Comparison of ENCODE assay signal across 12 mouse cellular contexts in genomic region chr2:126006742-126007141, GRCm38 (mm10). TPM values are rescaled to one million over a fixed set of nuclear protein-coding genes. Genes with fewer than 3 reads are reported as not detected.
A peak's percentile ranks its signal among the peaks of the same experiment; 100 is the strongest.
DNase-seq lines count a peak whose midpoint lies in the region; ATAC-seq and TF ChIP-seq lines count a peak whose summit lies in the region.
"Had no signal": no experiment of that assay in that cellular context is flagged by ENCODE, and none has a peak within 500 bp of the region (broad histone marks: within the 10 kb centered on the region; RNA-seq: fewer than 3 reads in every experiment).

No protein-coding gene starts in this region.

- no peaks in the 10 kb centered on the region for H3K4me1 ChIP-seq in CH12.LX (ENCODE audit: control insufficient read depth in 1 of 2, insufficient read depth in 2 of 2)
- H3K4me1 ChIP-seq in MEL (ENCODE audit: control insufficient read depth in 1 of 2, insufficient read depth in 2 of 2, low read length in 2 of 2), result no peaks in the 10 kb centered on the region
- H3K4me1 ChIP-seq in heart, adult 2 months (ENCODE audit: control insufficient read depth, insufficient read depth, low read length), result no peaks in the 10 kb centered on the region
- H3K4me1 ChIP-seq in intestine, embryonic 15.5 days (replicated peaks), result no peaks in the 10 kb centered on the region
- H3K4me1 ChIP-seq: embryonic facial prominence, embryonic 13.5 days; embryonic facial prominence, embryonic 15.5 days; forebrain, embryonic 10.5 days; forebrain, embryonic 12.5 days had no signal

- DNase-seq in CH12.LX (ENCODE audit: extremely low read depth) (peak; percentile 6), MEL (ENCODE audit: low read depth, low spot score) (peak; percentile 20)
- DNase-seq in spleen, postnatal 10 days (ENCODE audit: low spot score in 2 of 2), result no peak
- no peak for DNase-seq in heart, adult 2 months

- in situ Hi-C loops in CH12.LX (cut with MboI; ENCODE audit: low pct_ligation_motif_present, low pct_unique_long_range_greater_than_20kb, low sequenced_read_pairs), result no loop called here

- WGBS in heart, adult 2 months, result 70% methylated on average over 2 of the region's 2 CpGs
- 86% methylated on average over 2 of the region's 2 CpGs for WGBS in intestine, embryonic 15.5 days

- dilution Hi-C loops in CH12.LX (cut with MboI; ENCODE audit: extremely low pct_ligation_motif_present, extremely low pct_unique_long_range_greater_than_20kb, low sequenced_read_pairs), result no loop called here

- intact Hi-C loops in heart, adult 2 months (cut with DNase I), result loop anchor here (5.0 kb wide), 4 partner anchors 226 to 516 kb away; no protein-coding TSS in a partner anchor

- TF ChIP-seq CTCF in CH12.LX (conservative IDR thresholded peaks at IDR 0.05 in 1 of 2, IDR thresholded peaks at IDR 0.05 in 1 of 2; ENCODE audit: low read depth in 2 of 2, low read length in 2 of 2), result no peak
- no peak for TF ChIP-seq CTCF in MEL (IDR thresholded peaks at IDR 0.05 in 2 of 3, conservative IDR thresholded peaks at IDR 0.05 in 1 of 3; ENCODE audit: control insufficient read depth in 1 of 3, insufficient read depth in 1 of 3, low read depth in 2 of 3, low read length in 3 of 3, poor library complexity in 1 of 3, severe bottlenecking in 1 of 3)
- TF ChIP-seq CTCF in heart, adult 2 months (IDR thresholded peaks at IDR 0.05), result no peak

- H3K4me2 ChIP-seq in CH12.LX (ENCODE audit: insufficient read depth, low read depth, poor library complexity, severe bottlenecking), result no peak overlapping the region
- no peak overlapping the region for H3K4me2 ChIP-seq in intestine, embryonic 15.5 days (replicated peaks)
- H3K4me2 ChIP-seq: embryonic facial prominence, embryonic 13.5 days; embryonic facial prominence, embryonic 15.5 days; forebrain, embryonic 12.5 days had no signal

- H3K36me3 ChIP-seq in CH12.LX (replicated peaks in 1 of 2; ENCODE audit: control insufficient read depth in 1 of 2, insufficient read depth in 1 of 2, low read length in 1 of 2) (no peaks in the 10 kb centered on the region), MEL (ENCODE audit: control insufficient read depth in 1 of 2, insufficient read depth in 2 of 2, low read length in 2 of 2) (no peaks in the 10 kb centered on the region)
- no peaks in the 10 kb centered on the region for H3K36me3 ChIP-seq in heart, adult 2 months (ENCODE audit: control insufficient read depth, insufficient read depth, low read length)
- H3K36me3 ChIP-seq in intestine, embryonic 15.5 days, result no peaks in the 10 kb centered on the region
- H3K36me3 ChIP-seq: embryonic facial prominence, embryonic 13.5 days; embryonic facial prominence, embryonic 15.5 days; forebrain, embryonic 10.5 days; forebrain, embryonic 12.5 days; G1E had no signal

- H3K79me2 ChIP-seq in CH12.LX (replicated peaks; ENCODE audit: control insufficient read depth, extremely low read depth, insufficient read depth, poor library complexity, severe bottlenecking) (no peaks in the 10 kb centered on the region), MEL (ENCODE audit: control insufficient read depth, insufficient read depth, low read length, poor library complexity) (no peaks in the 10 kb centered on the region)
- no peaks in the 10 kb centered on the region for H3K79me2 ChIP-seq in heart, adult 2 months (replicated peaks; ENCODE audit: control insufficient read depth, insufficient read depth, low read length)

- H3K9ac ChIP-seq in CH12.LX (ENCODE audit: insufficient read depth, low read depth) (no peak overlapping the region), MEL (ENCODE audit: control insufficient read depth, low read depth, low read length, poor library complexity, severe bottlenecking) (no peak overlapping the region)
- no peak overlapping the region for H3K9ac ChIP-seq in heart, adult 2 months (ENCODE audit: low read depth, low read length)
- no peak overlapping the region for H3K9ac ChIP-seq in intestine, embryonic 15.5 days
- H3K9ac ChIP-seq: embryonic facial prominence, embryonic 13.5 days; embryonic facial prominence, embryonic 15.5 days; forebrain, embryonic 12.5 days had no signal

- ATAC-seq in megakaryocyte progenitor cell, adult 5-6 weeks (replicated peaks; ENCODE audit: poor library complexity), result peak; percentile 65
- ATAC-seq in intestine, embryonic 15.5 days, result no peak

- H3K27me3 ChIP-seq in CH12.LX (replicated peaks) (no peaks in the 10 kb centered on the region), MEL (ENCODE audit: control insufficient read depth in 1 of 2, insufficient read depth in 2 of 2, low read length in 2 of 2) (peaks cover 0 to 3% of the 10 kb centered on the region in 2 experiments; a peak in 3 of 4 replicates)
- no peaks in the 10 kb centered on the region for H3K27me3 ChIP-seq in heart, adult 2 months (ENCODE audit: control insufficient read depth, insufficient read depth, low read length)
- no peaks in the 10 kb centered on the region for H3K27me3 ChIP-seq in intestine, embryonic 15.5 days (replicated peaks)
- H3K27me3 ChIP-seq: embryonic facial prominence, embryonic 13.5 days; embryonic facial prominence, embryonic 15.5 days; forebrain, embryonic 12.5 days had no signal

- H3K27ac ChIP-seq in CH12.LX (ENCODE audit: insufficient read depth, low read depth), result no peak overlapping the region
- H3K27ac ChIP-seq in MEL (ENCODE audit: control insufficient read depth, low read depth, low read length), result no peak overlapping the region
- H3K27ac ChIP-seq in heart, adult 2 months, result no peak overlapping the region
- H3K27ac ChIP-seq in intestine, embryonic 15.5 days, result no peak overlapping the region
- H3K27ac ChIP-seq: embryonic facial prominence, embryonic 13.5 days; embryonic facial prominence, embryonic 15.5 days; forebrain, embryonic 10.5 days; forebrain, embryonic 12.5 days had no signal

- no peaks in the 10 kb centered on the region for H3K9me3 ChIP-seq in CH12.LX (replicated peaks; ENCODE audit: low read length)
- no peaks in the 10 kb centered on the region for H3K9me3 ChIP-seq in MEL (replicated peaks; ENCODE audit: insufficient read depth, low read length)
- no peaks in the 10 kb centered on the region for H3K9me3 ChIP-seq in intestine, embryonic 15.5 days
- H3K9me3 ChIP-seq: embryonic facial prominence, embryonic 13.5 days; embryonic facial prominence, embryonic 15.5 days; forebrain, embryonic 10.5 days; forebrain, embryonic 12.5 days; G1E had no signal

- TF ChIP-seq RAD21 in CH12.LX (IDR thresholded peaks at IDR 0.05; ENCODE audit: low read depth, low read length) (no peak), MEL (IDR thresholded peaks at IDR 0.05; ENCODE audit: low read depth, low read length) (no peak)

- no peak overlapping the region for H3K4me3 ChIP-seq in CH12.LX (replicated peaks in 1 of 3; ENCODE audit: low read depth in 2 of 3, low read length in 2 of 3, poor library complexity in 1 of 3)
- no peak overlapping the region for H3K4me3 ChIP-seq in MEL (ENCODE audit: control insufficient read depth in 1 of 2, insufficient read depth in 1 of 2, low read depth in 2 of 2, low read length in 2 of 2)
- no peak overlapping the region for H3K4me3 ChIP-seq in heart, adult 2 months
- H3K4me3 ChIP-seq in intestine, embryonic 15.5 days (replicated peaks), result no peak overlapping the region
- H3K4me3 ChIP-seq: embryonic facial prominence, embryonic 13.5 days; embryonic facial prominence, embryonic 15.5 days; erythroblast, embryonic 14.5 days; forebrain, embryonic 10.5 days; forebrain, embryonic 12.5 days had no signal

- no peak for TF ChIP-seq POLR2A in CH12.LX (IDR thresholded peaks at IDR 0.05; ENCODE audit: low read depth, low read length)
- TF ChIP-seq POLR2A in MEL (IDR thresholded peaks at IDR 0.05; ENCODE audit: control insufficient read depth in 1 of 2, insufficient read depth in 1 of 2, low read depth in 1 of 2, low read length in 2 of 2, poor library complexity in 1 of 2), result no peak
- no peak for TF ChIP-seq POLR2A in heart, adult 2 months (IDR thresholded peaks at IDR 0.05; ENCODE audit: insufficient read depth, low read depth, low read length)

- TF ChIP-seq EP300 in CH12.LX (IDR thresholded peaks at IDR 0.05; ENCODE audit: low read length) (no peak), MEL (IDR thresholded peaks at IDR 0.05; ENCODE audit: low read depth in 1 of 2, low read length in 2 of 2) (no peak)
- TF ChIP-seq EP300 in heart, adult 2 months (IDR thresholded peaks at IDR 0.05; ENCODE audit: insufficient read depth, low read depth, low read length), result no peak

TF ChIP-seq in CH12.LX, 34 proteins besides CTCF, POLR2A, EP300 and RAD21:
- TF ChIP-seq E2F4 (IDR thresholded peaks at IDR 0.05; ENCODE audit: insufficient replicate concordance, low read depth, low read length), result no peak
- TF ChIP-seq MEF2A (IDR thresholded peaks at IDR 0.05; ENCODE audit: borderline replicate concordance, low read depth, low read length), result no peak
TF ChIP-seq in CH12.LX: peak in this region for 0.

TF ChIP-seq in MEL, 35 proteins besides CTCF, POLR2A, EP300 and RAD21 (continues in another document):
- no peak for TF ChIP-seq NELFE (IDR thresholded peaks at IDR 0.05; ENCODE audit: low read depth, low read length)
- TF ChIP-seq CHD1 (IDR thresholded peaks at IDR 0.05; ENCODE audit: low read depth, low read length), result no peak
- TF ChIP-seq MAFK (IDR thresholded peaks at IDR 0.05; ENCODE audit: borderline replicate concordance, low read depth, low read length), result no peak
- no peak for TF ChIP-seq ZMIZ1 (IDR thresholded peaks at IDR 0.05; ENCODE audit: low read depth, low read length)
- no peak for TF ChIP-seq KAT2A (conservative IDR thresholded peaks at IDR 0.05; ENCODE audit: low read depth, low read length)
- no peak for TF ChIP-seq MAX (IDR thresholded peaks at IDR 0.05; ENCODE audit: low read length)
- no peak for TF ChIP-seq E2F4 (IDR thresholded peaks at IDR 0.05; ENCODE audit: borderline replicate concordance, low read depth, low read length)
- no peak for TF ChIP-seq NRF1 (IDR thresholded peaks at IDR 0.05; ENCODE audit: insufficient read depth, low read depth, low read length, poor library complexity, severe bottlenecking)
- no peak for TF ChIP-seq BHLHE40 (IDR thresholded peaks at IDR 0.05; ENCODE audit: borderline replicate concordance, low read depth, low read length)
- no peak for TF ChIP-seq TAL1 (IDR thresholded peaks at IDR 0.05; ENCODE audit: low read length)
- no peak for TF ChIP-seq MYC (IDR thresholded peaks at IDR 0.05; ENCODE audit: low read depth, low read length)
- TF ChIP-seq USF1 (IDR thresholded peaks at IDR 0.05; ENCODE audit: low read depth, low read length), result no peak

RNA-seq across cellular contexts. Expression of gene Fgf7, which starts 27.7 kb away (rescaled TPM):
- not detected in 2 replicates for total RNA-seq in CH12.LX (2012; rRNA removed)
- not detected in 2 replicates for total RNA-seq in CH12.LX (2014; rRNA removed)
- polyA plus RNA-seq in CH12.LX (2012; ENCODE audit: insufficient read length, low read depth), result not detected in 2 replicates
- not detected in 2 replicates for total RNA-seq in MEL (2012; rRNA removed)
- polyA plus RNA-seq in MEL (2012; ENCODE audit: insufficient read depth in 1 of 2, insufficient read length in 2 of 2, low read depth in 1 of 2, low replicate concordance in 2 of 2, missing spikeins in 1 of 2), result not detected
- total RNA-seq in megakaryocyte progenitor cell, adult 5-6 weeks (2015), result not detected in 2 replicates
- not detected in 2 replicates for total RNA-seq in megakaryocyte progenitor cell, adult 5-6 weeks (2017)
- 1 to 10 TPM; 1.8 to 2.3 TPM for total RNA-seq in heart, adult 2 months (2021)
- polyA plus RNA-seq in heart, adult 2 months (2012; rRNA removed), result 0.55 and 2.6 TPM in 2 replicates
- polyA plus RNA-seq in intestine, embryonic 15.5 days (2015; fragmentation: Nextera tagmentation; extraction: Ambion mirVana), result 0.38 and 0.49 TPM in 2 replicates
- polyA plus RNA-seq: erythroblast, embryonic 14.5 days; G1E had no signal

Comparison
In these comparisons a context has a peak if more than half of its experiments do, and no peak if none do; other contexts are left out.
1. DNase-seq: peak in CH12.LX (single experiment) and MEL (single experiment); none in spleen, postnatal 10 days (0 of 2) and heart, adult 2 months (0 of 2).